Mouse (Mus musculus) CH12.LX (cell line): Measurements from ENCODE around the gene Olfr1394.

Experiments
- CHD1 ChIP-seq: IDR thresholded peaks from 2 replicates; pipeline ENCODE4 v1.6.1; 2012; ENCODE audit warnings: low read depth, low read length, improper control_type of control experiment, inconsistent platforms
- EP300 ChIP-seq: IDR thresholded peaks from 2 replicates; pipeline ENCODE4 v1.6.1; 2011; ENCODE audit warnings: low read length, improper control_type of control experiment
- POLR2AphosphoS2 ChIP-seq: IDR thresholded peaks from 2 replicates; pipeline ENCODE4 v1.6.1; 2011; ENCODE audit warnings: low read depth, low read length, improper control_type of control experiment

- TF ChIP-seq POLR2AphosphoS2 (no peak), EP300 (peak; percentile 84), CHD1 (no peak; the same call in none of the 2 replicates)
Measured at GRCm38 (mm10) chr11:49205080-49205590, 51.0 kb downstream of the Olfr1394 start.
